Mouse (Mus musculus) liver, embryonic 15.5 days (tissue): ENCODE measurements around the gene Ubash3a. TPM values are rescaled to one million over a fixed set of nuclear protein-coding genes. Genes with fewer than 3 reads are reported as not detected.

Source experiments
- ATAC-seq: fragments of 200-750 bp; cut with Nextera tagmentation; 2 replicates; pipeline ENCODE4 v1.8.0; 2017; ENCODE audit warnings: moderate number of reproducible peaks, mild to moderate bottlenecking, moderate library complexity; ENCODE audit not compliant: insufficient read depth
- H3K27ac ChIP-seq: fragments of 300-500 bp; sonication (generic); replicated peaks from 2 replicates; pipeline ENCODE4 v1.5.1; 2015; ENCODE audit warnings: mild to moderate bottlenecking, inconsistent platforms
- H3K27me3 ChIP-seq: fragments of 300-500 bp; sonication (generic); 2 replicates; pipeline ENCODE4 v1.6.1; 2015; ENCODE audit warnings: mild to moderate bottlenecking, inconsistent platforms
- H3K36me3 ChIP-seq: fragments of 300-500 bp; sonication (generic); replicated peaks from 2 replicates; pipeline ENCODE4 v1.6.1; 2015; ENCODE audit warnings: moderate library complexity, mild to moderate bottlenecking, inconsistent platforms
- H3K4me1 ChIP-seq: fragments of 300-500 bp; sonication (generic); replicated peaks from 2 replicates; pipeline ENCODE4 v1.6.1; 2015; ENCODE audit warnings: inconsistent platforms
- H3K4me2 ChIP-seq: fragments of 300-500 bp; sonication (generic); 2 replicates; pipeline ENCODE4 v1.6.1; 2015; ENCODE audit warnings: moderate library complexity, mild to moderate bottlenecking, inconsistent platforms
- H3K4me3 ChIP-seq: fragments of 300-500 bp; sonication (generic); replicated peaks from 2 replicates; pipeline ENCODE4 v1.5.1; 2015; ENCODE audit warnings: mild to moderate bottlenecking, inconsistent platforms
- H3K9ac ChIP-seq: fragments of 300-500 bp; sonication (generic); 2 replicates; pipeline ENCODE4 v1.6.1; 2015; ENCODE audit warnings: moderate library complexity, mild to moderate bottlenecking, inconsistent platforms
- H3K9me3 ChIP-seq: fragments of 300-500 bp; sonication (generic); replicated peaks from 2 replicates; pipeline ENCODE4 v1.6.1; 2016; ENCODE audit warnings: inconsistent platforms
- WGBS: fragments of 180-500 bp; shearing (Covaris S2); methylation state at CpG from one replicate; pipeline ENCODE4 v1.1.7; 2015; ENCODE audit warnings: mixed read lengths; ENCODE audit not compliant: insufficient replicate concordance; 5-methylcytosine and 5-hydroxymethylcytosine counted together
- polyA plus RNA-seq: library from polyadenylated mRNA; unstranded; fragments of >200 nt; fragmentation: Nextera tagmentation; extraction: Ambion mirVana; gene quantifications from 2 replicates; pipeline ENCODE4 v1.2.1, GENCODE M21; 2015

The Ubash3a gene
- polyA plus RNA-seq, 1 experiment from 2014 or later: 10.2 TPM

- no peak for ATAC-seq
- Histone ChIP-seq H3K36me3 (no peaks in the 10 kb centered on the region), H3K4me2 (no peak overlapping the region), H3K27ac (no peak overlapping the region), H3K4me1 (peaks cover 16% of the 10 kb centered on the region), H3K27me3 (no peaks in the 10 kb centered on the region), H3K9me3 (no peaks in the 10 kb centered on the region), H3K9ac (no peak overlapping the region), H3K4me3 (no peak overlapping the region)
- 13% methylated on average over 4 of the region's 4 CpGs for WGBS
Observed at GRCm38 (mm10) chr17:31187370-31187769, 20.3 kb upstream of the Ubash3a start.

- ATAC-seq: no peak
- WGBS: 71% methylated on average over 8 of the region's 8 CpGs
- no peak overlapping the region for H3K9ac ChIP-seq
- H3K4me3 ChIP-seq: no peak overlapping the region
- H3K4me2 ChIP-seq: no peak overlapping the region
- H3K27me3 ChIP-seq: no peaks in the 10 kb centered on the region
- H3K27ac ChIP-seq: no peak overlapping the region
- no peaks in the 10 kb centered on the region for H3K9me3 ChIP-seq
- no peaks in the 10 kb centered on the region for H3K36me3 ChIP-seq
- H3K4me1 ChIP-seq: peaks cover 8% of the 10 kb centered on the region; the same call in 1 of the 2 replicates
Observed at GRCm38 (mm10) chr17:31191825-31192224, 15.8 kb upstream of the Ubash3a start.

DNA sequence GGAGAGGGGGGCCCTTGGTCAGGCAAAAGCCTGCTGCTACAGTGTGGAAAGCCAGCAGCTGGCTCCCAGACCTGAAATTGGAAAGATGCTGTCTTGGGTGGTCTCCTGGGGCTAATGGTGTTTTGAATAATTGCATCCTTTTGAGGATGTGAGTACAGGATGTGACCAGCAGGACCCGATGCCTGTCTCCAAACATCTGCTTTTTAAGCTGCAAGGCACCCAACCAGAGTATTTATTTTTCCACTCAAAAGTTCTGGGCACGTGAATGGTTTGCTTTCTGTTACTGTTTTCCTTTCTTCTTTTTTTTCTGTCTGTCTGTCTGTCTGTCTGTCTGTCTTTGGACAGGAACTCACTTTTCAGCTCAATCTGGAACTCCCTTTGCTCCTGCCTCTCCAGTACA, 15.0 kb upstream of the Ubash3a start:
- no peak for ATAC-seq
- WGBS: 45% methylated on average over 2 of the region's 2 CpGs

GRCm38 (mm10) chr17:31193360-31193759, 14.3 kb upstream of the Ubash3a start:
- no peaks in the 10 kb centered on the region for H3K9me3 ChIP-seq
- H3K9ac ChIP-seq: no peak overlapping the region
- 81% methylated on average over 9 of the region's 9 CpGs for WGBS
- no peak overlapping the region for H3K4me3 ChIP-seq
- no peak overlapping the region for H3K4me2 ChIP-seq
- no peaks in the 10 kb centered on the region for H3K36me3 ChIP-seq
- no peaks in the 10 kb centered on the region for H3K27me3 ChIP-seq
- ATAC-seq: no peak
- H3K27ac ChIP-seq: no peak overlapping the region
- H3K4me1 ChIP-seq: peaks cover 8% of the 10 kb centered on the region; the same call in 1 of the 2 replicates

More for the DNA sequence above, 15.0 kb upstream of the Ubash3a start:
- no peaks in the 10 kb centered on the region for H3K36me3 ChIP-seq
- no peak overlapping the region for H3K27ac ChIP-seq
- H3K9me3 ChIP-seq: no peaks in the 10 kb centered on the region
- peaks cover 8% of the 10 kb centered on the region; the same call in 1 of the 2 replicates for H3K4me1 ChIP-seq
- H3K27me3 ChIP-seq: no peaks in the 10 kb centered on the region
- no peak overlapping the region for H3K4me3 ChIP-seq
- H3K4me2 ChIP-seq: no peak overlapping the region
- H3K9ac ChIP-seq: no peak overlapping the region

- Histone ChIP-seq H3K27me3 (no peaks in the 10 kb centered on the region), H3K9ac (no peak overlapping the region), H3K4me2 (no peak overlapping the region), H3K9me3 (no peaks in the 10 kb centered on the region), H3K4me3 (no peak overlapping the region), H3K27ac (no peak overlapping the region), H3K36me3 (no peaks in the 10 kb centered on the region), H3K4me1 (peaks cover 8% of the 10 kb centered on the region; the same call in 1 of the 2 replicates)
- WGBS: 42% methylated on average over 6 of the region's 6 CpGs
- ATAC-seq: peak; percentile 31; the same call in 1 of the 2 replicates
Observed at GRCm38 (mm10) chr17:31195207-31195606, 12.5 kb upstream of the Ubash3a start.

DNA sequence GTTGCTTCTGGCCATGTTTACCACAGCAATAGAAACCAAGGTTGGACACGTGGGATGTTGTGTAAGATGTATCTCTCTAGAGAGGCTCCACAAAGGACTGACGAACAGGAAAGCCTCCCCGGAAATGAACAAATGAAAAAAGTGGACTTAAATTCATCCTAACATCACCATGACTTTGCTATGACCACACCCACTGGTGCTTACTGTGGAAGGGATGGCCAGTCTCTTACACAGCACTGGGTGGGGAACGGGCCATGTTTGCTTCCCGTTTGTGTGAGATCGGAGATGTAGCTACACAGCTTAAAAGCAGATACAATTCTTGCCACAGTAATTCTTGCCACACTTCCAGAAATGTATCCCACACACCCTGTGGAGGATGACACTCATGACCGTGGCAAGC, 11.4 kb upstream of the Ubash3a start:
- Histone ChIP-seq H3K4me2 (no peak overlapping the region), H3K27ac (no peak overlapping the region), H3K4me3 (no peak overlapping the region), H3K9me3 (no peaks in the 10 kb centered on the region), H3K4me1 (peaks cover 8% of the 10 kb centered on the region; the same call in 1 of the 2 replicates), H3K9ac (no peak overlapping the region), H3K36me3 (no peaks in the 10 kb centered on the region), H3K27me3 (no peaks in the 10 kb centered on the region)
- WGBS: 69% methylated on average over 7 of the region's 7 CpGs
- no peak for ATAC-seq

DNA sequence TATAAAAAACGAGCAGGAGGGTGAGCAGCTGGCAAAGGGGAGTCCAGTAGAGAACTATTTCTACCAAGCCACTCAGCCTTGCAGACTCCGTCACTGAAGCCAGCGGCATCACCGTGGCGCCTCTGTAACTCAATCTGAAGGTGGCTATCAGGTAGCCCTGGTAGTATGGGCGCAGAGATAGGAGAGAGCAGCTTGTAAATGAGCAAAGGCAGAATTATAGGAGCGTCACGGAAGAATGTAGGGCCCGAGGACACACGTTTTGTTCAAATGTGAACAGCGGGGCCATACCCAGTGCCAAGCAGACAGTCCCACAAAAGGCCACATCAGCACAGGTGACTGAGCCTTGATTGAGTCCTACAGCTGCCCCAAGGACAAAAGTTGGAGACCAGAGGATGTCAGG, 8.8 kb upstream of the Ubash3a start, which contains the start of gene Tmprss3:
TSS of gene Tmprss3 (minus strand) at position 101 of the 400 bp plus-strand sequence.
- Histone ChIP-seq H3K4me2 (no peak within 1 kb of the TSS), H3K9ac (no peak within 1 kb of the TSS), H3K27ac (no peak within 1 kb of the TSS), H3K27me3 (no peaks in the 10 kb centered on the region), H3K9me3 (no peaks in the 10 kb centered on the region), H3K36me3 (no peaks in the 10 kb centered on the region), H3K4me1 (peaks cover 8% of the 10 kb centered on the region; the same call in 1 of the 2 replicates), H3K4me3 (no peak within 1 kb of the TSS)
- 75% methylated on average over 11 of the region's 11 CpGs for WGBS
- no peak for ATAC-seq

DNA sequence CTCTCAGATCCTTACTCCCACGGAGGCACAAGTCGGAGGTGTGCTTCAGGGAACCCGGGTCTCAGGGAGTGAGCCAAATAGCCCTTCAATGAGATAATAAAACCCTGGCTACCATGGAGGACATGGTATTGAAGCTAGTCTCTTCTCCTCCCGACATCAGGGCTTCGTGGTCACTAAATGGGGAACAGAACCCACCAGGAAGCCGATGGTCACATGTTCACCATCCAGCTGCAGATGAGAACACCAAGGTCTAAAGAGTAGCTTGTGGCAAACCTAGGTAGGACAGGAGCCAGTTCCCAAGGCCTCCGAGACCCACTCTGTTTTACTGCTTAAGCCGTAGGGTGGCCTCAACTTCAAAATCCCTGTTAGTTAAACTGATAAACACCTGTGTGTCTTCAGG, 981 bp downstream of the Ubash3a start:
- Histone ChIP-seq H3K9ac (peak overlapping the region; percentile 51; the same call in 1 of the 2 replicates), H3K4me1 (peaks cover 41% of the 10 kb centered on the region), H3K27ac (peak overlapping the region; percentile 72; the same call in 1 of the 2 replicates), H3K36me3 (peaks cover 11% of the 10 kb centered on the region; the same call in 1 of the 2 replicates), H3K4me2 (peak overlapping the region; percentile 74), H3K9me3 (no peaks in the 10 kb centered on the region), H3K27me3 (no peaks in the 10 kb centered on the region), H3K4me3 (peak overlapping the region; percentile 53)
- WGBS: 24% methylated on average over 8 of the region's 8 CpGs
- ATAC-seq: no peak; the same call in 1 of the 2 replicates

DNA sequence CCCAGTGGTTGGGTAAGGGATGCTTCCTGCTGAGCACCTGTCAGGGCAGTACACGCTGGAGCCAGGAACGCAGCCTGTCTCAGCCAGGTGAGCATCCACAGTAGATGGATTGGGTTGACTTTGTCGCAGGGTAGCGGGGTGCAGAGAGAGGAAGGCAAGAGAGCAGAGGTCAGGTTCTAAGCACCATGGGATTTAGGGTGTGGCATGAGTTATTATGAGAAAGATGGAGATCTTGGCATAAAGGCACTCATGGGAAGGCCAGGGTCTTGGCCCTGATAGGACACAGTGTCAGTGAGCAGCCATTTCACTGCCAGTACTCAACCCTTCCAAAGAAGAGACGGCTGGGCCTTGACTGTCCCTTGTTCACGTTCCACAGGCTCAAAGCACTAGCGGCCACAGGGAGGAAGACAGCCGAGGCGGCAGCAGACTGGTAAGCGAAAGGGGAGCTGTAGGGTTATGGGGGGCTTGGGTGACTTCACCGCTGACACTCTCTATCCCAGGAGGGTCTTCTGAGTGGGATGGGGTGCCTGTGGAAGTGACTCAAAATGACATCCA, 1.8 kb downstream of the Ubash3a start:
- H3K36me3 ChIP-seq: peaks cover 12% of the 10 kb centered on the region
- H3K27ac ChIP-seq: peak overlapping the region; percentile 60; the same call in 1 of the 2 replicates
- H3K4me2 ChIP-seq: peak overlapping the region; percentile 74
- ATAC-seq: no peak
- H3K9ac ChIP-seq: no peak overlapping the region
- no peak overlapping the region for H3K4me3 ChIP-seq
- H3K4me1 ChIP-seq: peaks cover 41% of the 10 kb centered on the region
- H3K27me3 ChIP-seq: no peaks in the 10 kb centered on the region
- H3K9me3 ChIP-seq: no peaks in the 10 kb centered on the region
- 84% methylated on average over 11 of the region's 11 CpGs for WGBS

DNA sequence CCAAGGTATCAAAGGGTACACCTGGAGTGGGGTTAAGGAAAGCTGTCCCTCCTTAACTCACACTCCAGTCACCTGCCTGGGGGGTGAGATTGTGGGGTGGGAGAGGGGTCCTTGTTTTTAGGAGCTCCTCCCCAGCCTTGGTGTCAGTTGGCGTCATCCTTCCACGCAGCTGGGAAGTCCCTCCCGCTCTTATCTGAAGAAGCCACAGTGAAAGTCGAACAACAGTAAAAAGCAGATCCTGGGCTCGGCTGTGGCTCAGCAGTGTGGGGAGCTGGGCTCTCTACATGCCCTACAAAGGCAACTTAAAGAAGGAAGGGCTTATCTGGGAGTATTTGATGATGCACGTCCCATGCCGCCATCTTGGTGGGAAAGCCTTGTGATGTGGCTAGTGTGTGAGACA, 2.6 kb downstream of the Ubash3a start:
- ATAC-seq: peak; percentile 70

DNA sequence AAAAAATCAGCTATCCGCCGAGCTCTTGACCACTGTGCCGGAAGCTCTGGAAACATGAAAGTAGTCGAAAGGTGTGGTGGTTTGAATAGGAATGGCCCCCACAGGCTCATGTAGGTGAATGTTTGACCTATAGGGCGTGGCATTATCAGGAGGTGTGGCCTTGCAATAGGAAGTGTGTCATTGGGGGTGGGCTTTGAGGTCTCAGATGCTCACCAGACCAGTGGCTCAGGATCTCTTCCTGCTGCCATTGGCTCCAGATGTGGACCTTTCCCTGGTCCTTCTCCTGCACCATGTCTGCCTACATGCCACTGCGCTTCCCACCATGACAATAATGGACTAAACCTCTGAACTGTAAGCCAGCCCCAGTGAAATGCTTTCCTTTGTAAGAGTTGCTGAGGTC, 4.2 kb downstream of the Ubash3a start:
- Histone ChIP-seq H3K4me2 (no peak overlapping the region), H3K27me3 (no peaks in the 10 kb centered on the region), H3K4me1 (peaks cover 44% of the 10 kb centered on the region), H3K4me3 (no peak overlapping the region), H3K36me3 (peaks cover 12% of the 10 kb centered on the region), H3K9me3 (no peaks in the 10 kb centered on the region), H3K27ac (no peak overlapping the region), H3K9ac (no peak overlapping the region)
- WGBS: 83% methylated on average over 6 of the region's 6 CpGs
- no peak for ATAC-seq

More for the DNA sequence above, 2.6 kb downstream of the Ubash3a start:
- H3K4me3 ChIP-seq: no peak overlapping the region
- H3K9ac ChIP-seq: no peak overlapping the region
- no peaks in the 10 kb centered on the region for H3K9me3 ChIP-seq
- no peaks in the 10 kb centered on the region for H3K27me3 ChIP-seq
- peaks cover 41% of the 10 kb centered on the region for H3K4me1 ChIP-seq
- WGBS: 23% methylated on average over 7 of the region's 7 CpGs
- H3K36me3 ChIP-seq: peaks cover 12% of the 10 kb centered on the region
- peak overlapping the region; percentile 29; the same call in 1 of the 2 replicates for H3K4me2 ChIP-seq
- H3K27ac ChIP-seq: peak overlapping the region; percentile 60
